In genomic region chr2:27411688-27412174, GRCm38 (mm10) we compare ENCODE assay signal across 8 mouse cellular contexts. TPM values are rescaled to one million over a fixed set of nuclear protein-coding genes. Genes with fewer than 3 reads are reported as not detected.
DNase-seq lines count a peak whose midpoint lies in the region; ATAC-seq and TF ChIP-seq lines count a peak whose summit lies in the region.

No protein-coding gene starts in this region.

- peak overlapping the region; percentile 75 for H3K27ac ChIP-seq in hindbrain, embryonic 14.5 days
- H3K27ac ChIP-seq in liver, embryonic 13.5 days: peak overlapping the region; percentile 80

- H3K4me2 ChIP-seq in hindbrain, embryonic 14.5 days (replicated peaks): no peak overlapping the region
- H3K4me2 ChIP-seq in liver, embryonic 13.5 days: peak overlapping the region; percentile 28
- H3K4me2 ChIP-seq in myocyte (ENCODE audit: low read depth): peak overlapping the region; percentile 12

- ATAC-seq in CD4-positive, CD25-positive, alpha-beta regulatory T cell, adult 4 months: peak; percentile 60
- no peak for ATAC-seq in hindbrain, embryonic 14.5 days (ENCODE audit: low FRiP score)
- ATAC-seq in liver, embryonic 13.5 days (ENCODE audit: low read depth): peak; percentile 65

- no peak for TF ChIP-seq POLR2A in myocyte (IDR thresholded peaks at IDR 0.05; ENCODE audit: insufficient read length, low read depth)

- H3K36me3 ChIP-seq in hindbrain, embryonic 14.5 days (replicated peaks; ENCODE audit: control insufficient read depth, insufficient read depth): no peaks in the 10 kb centered on the region
- H3K36me3 ChIP-seq in liver, embryonic 13.5 days: no peaks in the 10 kb centered on the region
- H3K36me3 ChIP-seq in myocyte (ENCODE audit: control insufficient read depth, insufficient read depth): no peaks in the 10 kb centered on the region

- peaks cover 60% of the 10 kb centered on the region for H3K79me2 ChIP-seq in myocyte (ENCODE audit: control insufficient read depth, insufficient read depth)

- no peak overlapping the region for H3K9ac ChIP-seq in hindbrain, embryonic 14.5 days
- H3K9ac ChIP-seq in liver, embryonic 13.5 days: peak overlapping the region; percentile 39; the same call in 1 of the 2 replicates

- WGBS in hindbrain, embryonic 14.5 days: 15% methylated on average over 8 of the region's 8 CpGs
- 20% methylated on average over 8 of the region's 8 CpGs for WGBS in liver, embryonic 13.5 days (ENCODE audit: insufficient replicate concordance)

- no peaks in the 10 kb centered on the region for H3K9me3 ChIP-seq in hindbrain, embryonic 14.5 days (ENCODE audit: control insufficient read depth, low read length)
- no peaks in the 10 kb centered on the region for H3K9me3 ChIP-seq in liver, embryonic 13.5 days (replicated peaks)

- H3ac ChIP-seq in myocyte (ENCODE audit: control insufficient read depth, insufficient read length): no peak overlapping the region

- H3K4me1 ChIP-seq in hindbrain, embryonic 14.5 days (replicated peaks; ENCODE audit: control insufficient read depth, insufficient read depth, low read length): peaks cover 67% of the 10 kb centered on the region
- H3K4me1 ChIP-seq in liver, embryonic 13.5 days (replicated peaks): peaks cover 85% of the 10 kb centered on the region

- H3K4me3 ChIP-seq in hindbrain, embryonic 14.5 days (replicated peaks; ENCODE audit: low read length): no peak overlapping the region
- no peak overlapping the region for H3K4me3 ChIP-seq in liver, embryonic 13.5 days (replicated peaks)
- no peak overlapping the region for H3K4me3 ChIP-seq in myocyte

- H3K27me3 ChIP-seq in hindbrain, embryonic 14.5 days (ENCODE audit: control insufficient read depth, insufficient read depth, low read length): no peaks in the 10 kb centered on the region
- no peaks in the 10 kb centered on the region for H3K27me3 ChIP-seq in liver, embryonic 13.5 days
- H3K27me3 ChIP-seq in myocyte (ENCODE audit: control insufficient read depth, insufficient read depth, insufficient read length): no peaks in the 10 kb centered on the region

- peak; percentile 65 for DNase-seq in embryo, embryonic 9.5 days (ENCODE audit: extremely low spot score)
- DNase-seq in hindbrain, embryonic 14.5 days (ENCODE audit: low spot score): no peak
- no peak for DNase-seq in liver, embryonic 13.5 days
- DNase-seq in right cerebral cortex, postnatal 4 days: no peak
- no peak for DNase-seq in adrenal gland, adult 2 months
- no peak for DNase-seq in cerebellum, adult 11 months

TF ChIP-seq in myocyte, 11 proteins besides CTCF, POLR2A, EP300 and RAD21:
- TF ChIP-seq REST (IDR thresholded peaks at IDR 0.05; ENCODE audit: insufficient read depth, insufficient read length) (no peak), USF1 (IDR thresholded peaks at IDR 0.05; ENCODE audit: low read depth) (no peak), SRF (IDR thresholded peaks at IDR 0.05; ENCODE audit: control insufficient read depth, insufficient read length, low read depth) (no peak), MYOD1 (IDR thresholded peaks at IDR 0.05; ENCODE audit: control insufficient read depth in 1 of 3, insufficient read length in 2 of 3, low read depth in 2 of 3) (no peak), CEBPB (IDR thresholded peaks at IDR 0.05; ENCODE audit: insufficient read depth, poor library complexity, severe bottlenecking) (no peak), E2F4 (IDR thresholded peaks at IDR 0.05; ENCODE audit: insufficient read depth) (no peak), TCF3 (IDR thresholded peaks at IDR 0.05; ENCODE audit: insufficient read length, low read depth) (no peak), POLR2AphosphoS2 (IDR thresholded peaks at IDR 0.05; ENCODE audit: insufficient read length, low read depth) (no peak), MAX (IDR thresholded peaks at IDR 0.05; ENCODE audit: low read depth) (no peak), TCF12 (IDR thresholded peaks at IDR 0.05; ENCODE audit: insufficient read depth, poor library complexity, severe bottlenecking) (no peak), MYOG (IDR thresholded peaks at IDR 0.05; ENCODE audit: control insufficient read depth in 1 of 3, insufficient read depth in 1 of 3, insufficient read length in 2 of 3, low read depth in 2 of 3) (no peak)

RNA-seq across cellular contexts. Expression of gene Vav2, which starts 15.1 kb away (rescaled TPM):
- polyA plus RNA-seq in CD4-positive, CD25-positive, alpha-beta regulatory T cell, adult 4 months (2017; shearing (Covaris generic)): 1 to 10 TPM; 9.9 to 10.0 TPM
- 15.0 and 16.0 TPM in 2 replicates for polyA plus RNA-seq in hindbrain, embryonic 14.5 days (2014; fragmentation: Nextera tagmentation; extraction: Ambion mirVana)
- polyA plus RNA-seq in liver, embryonic 13.5 days (2015; fragmentation: Nextera tagmentation; extraction: Ambion mirVana): 3.2 and 4.2 TPM in 2 replicates
- 14.1 TPM for polyA plus RNA-seq in myocyte (2012; fragmentation: generic; extraction: Trizol)
- total RNA-seq in adrenal gland, adult 2 months (2021): 10 to 100 TPM; 20.1 to 27.6 TPM
- polyA plus RNA-seq in adrenal gland, adult 2 months (2012; rRNA removed): 29.7 and 30.9 TPM in 2 replicates

RNA-seq across cellular contexts. Expression of gene Brd3os, which starts 30.4 kb away (rescaled TPM):
- under 1 TPM in 1 of 2 experiments, not detected in 1; 0.52 TPM for polyA plus RNA-seq in CD4-positive, CD25-positive, alpha-beta regulatory T cell, adult 4 months (2017; shearing (Covaris generic))
- 43.8 and 45.9 TPM in 2 replicates for polyA plus RNA-seq in hindbrain, embryonic 14.5 days (2014; fragmentation: Nextera tagmentation; extraction: Ambion mirVana)
- polyA plus RNA-seq in liver, embryonic 13.5 days (2015; fragmentation: Nextera tagmentation; extraction: Ambion mirVana): 0.48 and 0.60 TPM in 2 replicates
- polyA plus RNA-seq in myocyte (2012; fragmentation: generic; extraction: Trizol): 28.7 TPM
- total RNA-seq in adrenal gland, adult 2 months (2021): 10 to 100 TPM in 1 of 2 experiments, 1 to 10 TPM in 1; 6.2 to 17.2 TPM
- polyA plus RNA-seq in adrenal gland, adult 2 months (2012; rRNA removed): 46.0 and 60.2 TPM in 2 replicates

Comparison
In these comparisons a context has a peak if more than half of its experiments do, and no peak if none do; other contexts are left out.
1. RNA of gene Brd3os, which starts 30.4 kb away (polyA plus RNA-seq): 46.0 to 60.2 TPM in adrenal gland, adult 2 months, 43.8 to 45.9 TPM in hindbrain, embryonic 14.5 days and 28.7 TPM in myocyte (single experiment); 0.48 to 0.60 TPM in liver, embryonic 13.5 days and 0.52 TPM in CD4-positive, CD25-positive, alpha-beta regulatory T cell, adult 4 months; every median in the first group is over 10 times any median in the second.